Comparison of ENCODE assay signal across 24 mouse cellular contexts in the genomic region with DNA sequence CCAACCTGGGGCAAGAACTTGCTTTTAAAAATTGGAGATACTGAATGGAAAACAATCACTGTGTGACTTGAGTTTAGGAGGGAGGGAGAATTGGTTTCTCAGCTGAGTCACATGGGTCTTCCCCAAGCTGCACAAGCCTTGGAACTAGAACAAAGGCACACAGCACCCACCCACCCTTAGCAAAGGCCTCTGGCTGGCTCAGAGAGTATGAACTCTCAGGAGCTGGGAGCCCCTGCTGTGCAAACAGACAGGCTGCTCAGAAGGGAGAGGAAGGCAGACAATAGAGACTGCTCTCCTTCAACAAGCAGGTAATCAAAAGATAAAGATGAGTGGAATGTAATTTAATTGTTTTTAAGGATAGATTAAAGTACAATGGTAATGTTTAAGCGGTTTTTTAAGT. TPM values are rescaled to one million over a fixed set of nuclear protein-coding genes. Genes with fewer than 3 reads are reported as not detected.
A peak's percentile ranks its signal among the peaks of the same experiment; 100 is the strongest.
DNase-seq lines count a peak whose midpoint lies in the region; ATAC-seq and TF ChIP-seq lines count a peak whose summit lies in the region.
"Had no signal": no experiment of that assay in that cellular context is flagged by ENCODE, and none has a peak within 500 bp of the region (broad histone marks: within the 10 kb centered on the region; RNA-seq: fewer than 3 reads in every experiment).

No protein-coding gene starts in this region.

- TF ChIP-seq EP300 in ES-Bruce4 (IDR thresholded peaks at IDR 0.05; ENCODE audit: insufficient read depth, low read depth, low read length) = 0 out of 2 replicates have a peak, but pooled peaks have one; percentile 63

- peak; percentile 90 for DNase-seq in ES-CJ7 (ENCODE audit: low read depth, low spot score)
- peak; percentile 46 for DNase-seq in WW6 (ENCODE audit: low read depth, low spot score)
- DNase-seq in thymus, adult 18-20 months = no peak
- DNase-seq in cerebellum, adult 11-12 months = no peak
- DNase-seq: adrenal gland, adult 2 months; adrenal gland, postnatal 14 days; cerebellum, adult 2 months; cerebellum, adult 9-11 months; forebrain, postnatal 0 days; gastrocnemius, adult 2 months; gastrocnemius, postnatal 14 days; heart, adult 18-20 months; heart, postnatal 10 days; heart, postnatal 4 days had no signal

- H3K27ac ChIP-seq in ES-Bruce4 (ENCODE audit: insufficient read depth, low read length) = no peak overlapping the region
- no peak overlapping the region for H3K27ac ChIP-seq in hindbrain, embryonic 12.5 days
- H3K27ac ChIP-seq: embryonic facial prominence, embryonic 12.5 days; embryonic facial prominence, embryonic 15.5 days; gastrocnemius, adult 2 months; heart, embryonic 15.5 days; hindbrain, embryonic 15.5 days had no signal

- H3K27me3 ChIP-seq in ES-Bruce4 (ENCODE audit: control insufficient read depth, insufficient read depth, low read length, poor library complexity, severe bottlenecking) = no peaks in the 10 kb centered on the region
- H3K27me3 ChIP-seq in hindbrain, embryonic 12.5 days = no peaks in the 10 kb centered on the region
- H3K27me3 ChIP-seq: embryonic facial prominence, embryonic 12.5 days; embryonic facial prominence, embryonic 15.5 days; heart, embryonic 12.5 days; heart, embryonic 15.5 days; hindbrain, embryonic 15.5 days had no signal

- no peak for TF ChIP-seq CTCF in ES-Bruce4 (IDR thresholded peaks at IDR 0.05; ENCODE audit: low read depth, low read length)

- H3K4me1 ChIP-seq in ES-Bruce4 (ENCODE audit: control insufficient read depth, insufficient read depth, low read length) = no peaks in the 10 kb centered on the region
- no peaks in the 10 kb centered on the region for H3K4me1 ChIP-seq in hindbrain, embryonic 12.5 days
- H3K4me1 ChIP-seq: embryonic facial prominence, embryonic 12.5 days; embryonic facial prominence, embryonic 15.5 days; heart, embryonic 12.5 days; heart, embryonic 15.5 days; hindbrain, embryonic 15.5 days had no signal

- TF ChIP-seq POLR2A in ES-Bruce4 (IDR thresholded peaks at IDR 0.05; ENCODE audit: insufficient read depth, low read length) = no peak

- no peak overlapping the region for H3K4me2 ChIP-seq in hindbrain, embryonic 12.5 days (replicated peaks)
- H3K4me2 ChIP-seq: embryonic facial prominence, embryonic 12.5 days; embryonic facial prominence, embryonic 15.5 days; heart, embryonic 12.5 days; heart, embryonic 15.5 days; hindbrain, embryonic 15.5 days had no signal

- H3K9me3 ChIP-seq in ES-Bruce4 (replicated peaks; ENCODE audit: control insufficient read depth, insufficient read depth, low read length, poor library complexity, severe bottlenecking) = no peaks in the 10 kb centered on the region
- no peaks in the 10 kb centered on the region for H3K9me3 ChIP-seq in hindbrain, embryonic 12.5 days (replicated peaks)
- H3K9me3 ChIP-seq: embryonic facial prominence, embryonic 12.5 days; embryonic facial prominence, embryonic 15.5 days; heart, embryonic 15.5 days; hindbrain, embryonic 15.5 days had no signal

- 28% methylated on average over 1 of the region's 1 CpGs for WGBS in hindbrain, embryonic 12.5 days

- H3K36me3 ChIP-seq in ES-Bruce4 (ENCODE audit: control insufficient read depth, insufficient read depth, low read length, poor library complexity, severe bottlenecking) = no peaks in the 10 kb centered on the region
- H3K36me3 ChIP-seq in hindbrain, embryonic 12.5 days = no peaks in the 10 kb centered on the region
- H3K36me3 ChIP-seq: embryonic facial prominence, embryonic 15.5 days; heart, embryonic 15.5 days; hindbrain, embryonic 15.5 days had no signal

- H3K9ac ChIP-seq in ES-Bruce4 (ENCODE audit: low read depth, poor library complexity, severe bottlenecking) = no peak overlapping the region
- no peak overlapping the region for H3K9ac ChIP-seq in hindbrain, embryonic 12.5 days
- H3K9ac ChIP-seq: embryonic facial prominence, embryonic 12.5 days; embryonic facial prominence, embryonic 15.5 days; forebrain, postnatal 0 days; heart, embryonic 12.5 days; heart, embryonic 15.5 days; hindbrain, embryonic 15.5 days had no signal

- ATAC-seq in hindbrain, embryonic 12.5 days (ENCODE audit: low FRiP score) = no peak
- ATAC-seq: CD4-positive, CD25-positive, alpha-beta regulatory T cell, adult 4 months; forebrain, embryonic 14.5 days; forebrain, postnatal 0 days; intestine, postnatal 0 days had no signal

- H3K4me3 ChIP-seq in ES-Bruce4 (ENCODE audit: low read depth, low read length) = no peak overlapping the region
- no peak overlapping the region for H3K4me3 ChIP-seq in hindbrain, embryonic 12.5 days
- H3K4me3 ChIP-seq: embryonic facial prominence, embryonic 12.5 days; embryonic facial prominence, embryonic 15.5 days; gastrocnemius, adult 2 months; heart, embryonic 12.5 days; heart, embryonic 15.5 days; hindbrain, embryonic 15.5 days had no signal

RNA-seq across cellular contexts. Expression of a gene that starts 54.5 kb away (rescaled TPM):
- 42.4 and 47.2 TPM in 2 replicates for polyA plus RNA-seq in ES-Bruce4 (2011; ENCODE audit: insufficient read depth, insufficient read length, low read depth, missing spikeins)
- 28.7 and 30.2 TPM in 2 replicates for polyA plus RNA-seq in hindbrain, embryonic 12.5 days (2016; fragmentation: Nextera tagmentation; extraction: Ambion mirVana)

Comparison
In these comparisons a context has a peak if more than half of its experiments do, and no peak if none do; other contexts are left out.
1. DNase-seq: peak in ES-CJ7 (single experiment) and WW6 (single experiment); none in thymus, adult 18-20 months (0 of 2) and cerebellum, adult 11-12 months (single experiment).